Mouse (Mus musculus) lung, embryonic 15.5 days (tissue): Measurements from ENCODE around the gene Tbx3. TPM values are rescaled to one million over a fixed set of nuclear protein-coding genes. Genes with fewer than 3 reads are reported as not detected.

Experiments used
- ATAC-seq: fragments of 200-750 bp; cut with Nextera tagmentation; 2 replicates; pipeline ENCODE4 v1.8.0; 2017; ENCODE audit warnings: moderate number of reproducible peaks, borderline replicate concordance; ENCODE audit not compliant: low FRiP score, low TSS enrichment; ENCODE audit errors: extremely low read depth
- H3K27ac ChIP-seq: fragments of 300-500 bp; sonication (generic); 2 replicates; pipeline ENCODE4 v1.5.1; 2015; ENCODE audit warnings: moderate library complexity, mild to moderate bottlenecking, inconsistent platforms
- H3K27me3 ChIP-seq: fragments of 300-500 bp; sonication (generic); 2 replicates; pipeline ENCODE4 v1.6.1; 2015; ENCODE audit warnings: inconsistent platforms
- H3K36me3 ChIP-seq: fragments of 300-500 bp; sonication (generic); 2 replicates; pipeline ENCODE4 v1.6.1; 2015; ENCODE audit warnings: inconsistent platforms
- H3K4me1 ChIP-seq: fragments of 300-500 bp; sonication (generic); 2 replicates; pipeline ENCODE4 v1.6.1; 2015; ENCODE audit warnings: inconsistent platforms
- H3K4me2 ChIP-seq: fragments of 300-500 bp; sonication (generic); 2 replicates; pipeline ENCODE4 v1.6.1; 2015; ENCODE audit warnings: inconsistent platforms, mild to moderate bottlenecking, moderate library complexity
- H3K4me3 ChIP-seq: fragments of 300-500 bp; sonication (generic); 2 replicates; pipeline ENCODE4 v1.5.1; 2015; ENCODE audit warnings: mild to moderate bottlenecking, inconsistent platforms
- H3K9ac ChIP-seq: fragments of 300-500 bp; sonication (generic); 2 replicates; pipeline ENCODE4 v1.6.1; 2015; ENCODE audit warnings: inconsistent platforms
- H3K9me3 ChIP-seq: fragments of 300-500 bp; sonication (generic); 2 replicates; pipeline ENCODE4 v1.6.1; 2016; ENCODE audit warnings: inconsistent platforms
- WGBS: fragments of 180-500 bp; shearing (Covaris S2); methylation state at CpG from one replicate; pipeline ENCODE4 v1.1.7; 2015; 5-methylcytosine and 5-hydroxymethylcytosine counted together
- polyA plus RNA-seq: library from polyadenylated mRNA; unstranded; fragments of >200 nt; fragmentation: Nextera tagmentation; extraction: Ambion mirVana; gene quantifications from 2 replicates; pipeline ENCODE4 v1.2.1, GENCODE M21; 2015

Tbx3 gene
- polyA plus RNA-seq, 1 experiment from 2014 or later = 63.9 TPM

GRCm38 (mm10) chr5:119641714-119642113, 28.8 kb upstream of the Tbx3 start:
- Histone ChIP-seq H3K36me3 (no peaks in the 10 kb centered on the region), H3K9ac (no peak overlapping the region), H3K9me3 (no peaks in the 10 kb centered on the region), H3K4me1 (peaks cover 18% of the 10 kb centered on the region), H3K27me3 (peaks cover 3% of the 10 kb centered on the region; the same call in 1 of the 2 replicates), H3K27ac (no peak overlapping the region), H3K4me2 (no peak overlapping the region), H3K4me3 (no peak overlapping the region)
- no peak for ATAC-seq
- WGBS = 24% methylated on average over 3 of the region's 3 CpGs

- peaks cover 3% of the 10 kb centered on the region for H3K27me3 ChIP-seq
- H3K4me3 ChIP-seq = no peak overlapping the region
- no peaks in the 10 kb centered on the region for H3K9me3 ChIP-seq
- ATAC-seq = no peak
- H3K4me2 ChIP-seq = no peak overlapping the region
- H3K4me1 ChIP-seq = peaks cover 23% of the 10 kb centered on the region
- no peaks in the 10 kb centered on the region for H3K36me3 ChIP-seq
- no peak overlapping the region for H3K9ac ChIP-seq
- WGBS = 50% methylated on average over 2 of the region's 2 CpGs
- H3K27ac ChIP-seq = no peak overlapping the region
Observed at GRCm38 (mm10) chr5:119646965-119647364, 23.5 kb upstream of the Tbx3 start.

GRCm38 (mm10) chr5:119651135-119651965, 19.1 kb upstream of the Tbx3 start:
- Histone ChIP-seq H3K27ac (peak overlapping the region; percentile 33; the same call in 1 of the 2 replicates), H3K4me3 (no peak overlapping the region), H3K36me3 (no peaks in the 10 kb centered on the region), H3K9ac (no peak overlapping the region), H3K4me2 (peak overlapping the region; percentile 10; the same call in 1 of the 2 replicates), H3K4me1 (peaks cover 12% of the 10 kb centered on the region), H3K27me3 (peaks cover 18% of the 10 kb centered on the region), H3K9me3 (no peaks in the 10 kb centered on the region)
- WGBS = 22% methylated on average over 13 of the region's 13 CpGs
- ATAC-seq = peak; percentile 64

- H3K4me1 ChIP-seq = peaks cover 19% of the 10 kb centered on the region
- H3K9me3 ChIP-seq = no peaks in the 10 kb centered on the region
- peak; percentile 24; the same call in 1 of the 2 replicates for ATAC-seq
- no peak overlapping the region for H3K9ac ChIP-seq
- no peak overlapping the region for H3K4me3 ChIP-seq
- H3K36me3 ChIP-seq = no peaks in the 10 kb centered on the region
- H3K4me2 ChIP-seq = peak overlapping the region; percentile 31
- 39% methylated on average over 7 of the region's 7 CpGs for WGBS
- H3K27me3 ChIP-seq = peaks cover 67% of the 10 kb centered on the region
- no peak overlapping the region for H3K27ac ChIP-seq
Observed at GRCm38 (mm10) chr5:119656354-119656753, 14.1 kb upstream of the Tbx3 start.

GRCm38 (mm10) chr5:119656856-119657255, 13.6 kb upstream of the Tbx3 start:
- 20% methylated on average over 21 of the region's 21 CpGs for WGBS
- H3K36me3 ChIP-seq = no peaks in the 10 kb centered on the region
- no peak overlapping the region for H3K9ac ChIP-seq
- H3K27ac ChIP-seq = no peak overlapping the region
- ATAC-seq = no peak
- H3K4me3 ChIP-seq = no peak overlapping the region
- peaks cover 14% of the 10 kb centered on the region for H3K4me1 ChIP-seq
- H3K9me3 ChIP-seq = no peaks in the 10 kb centered on the region
- H3K27me3 ChIP-seq = peaks cover 71% of the 10 kb centered on the region
- H3K4me2 ChIP-seq = peak overlapping the region; percentile 31

GRCm38 (mm10) chr5:119657362-119657761, 13.1 kb upstream of the Tbx3 start:
- Histone ChIP-seq H3K36me3 (no peaks in the 10 kb centered on the region), H3K4me2 (no peak overlapping the region), H3K27me3 (peaks cover 75% of the 10 kb centered on the region), H3K9me3 (no peaks in the 10 kb centered on the region), H3K4me3 (no peak overlapping the region), H3K27ac (no peak overlapping the region), H3K9ac (no peak overlapping the region), H3K4me1 (peaks cover 14% of the 10 kb centered on the region)
- WGBS = 35% methylated on average over 6 of the region's 6 CpGs
- ATAC-seq = no peak

- Histone ChIP-seq H3K9me3 (no peaks in the 10 kb centered on the region), H3K9ac (no peak overlapping the region), H3K4me1 (peaks cover 14% of the 10 kb centered on the region), H3K4me2 (no peak overlapping the region), H3K27ac (no peak overlapping the region), H3K4me3 (no peak overlapping the region), H3K36me3 (no peaks in the 10 kb centered on the region), H3K27me3 (peaks cover 79% of the 10 kb centered on the region)
- 30% methylated on average over 6 of the region's 6 CpGs for WGBS
- ATAC-seq = no peak
Observed at GRCm38 (mm10) chr5:119657804-119658203, 12.7 kb upstream of the Tbx3 start.

GRCm38 (mm10) chr5:119658396-119658795, 12.1 kb upstream of the Tbx3 start:
- peaks cover 14% of the 10 kb centered on the region for H3K4me1 ChIP-seq
- WGBS = 26% methylated on average over 5 of the region's 5 CpGs
- H3K27me3 ChIP-seq = peaks cover 82% of the 10 kb centered on the region
- H3K27ac ChIP-seq = no peak overlapping the region
- ATAC-seq = no peak
- no peaks in the 10 kb centered on the region for H3K36me3 ChIP-seq
- no peak overlapping the region for H3K4me2 ChIP-seq
- H3K4me3 ChIP-seq = no peak overlapping the region
- no peak overlapping the region for H3K9ac ChIP-seq
- no peaks in the 10 kb centered on the region for H3K9me3 ChIP-seq

GRCm38 (mm10) chr5:119659041-119659440, 11.4 kb upstream of the Tbx3 start:
- WGBS = 26% methylated on average over 3 of the region's 3 CpGs
- ATAC-seq = no peak
- Histone ChIP-seq H3K4me1 (peaks cover 14% of the 10 kb centered on the region), H3K4me3 (no peak overlapping the region), H3K36me3 (no peaks in the 10 kb centered on the region), H3K9me3 (no peaks in the 10 kb centered on the region), H3K9ac (no peak overlapping the region), H3K27ac (no peak overlapping the region), H3K4me2 (no peak overlapping the region), H3K27me3 (peaks cover 84% of the 10 kb centered on the region)

- 23% methylated on average over 25 of the region's 25 CpGs for WGBS
- H3K4me2 ChIP-seq = no peak overlapping the region
- ATAC-seq = no peak
- no peak overlapping the region for H3K27ac ChIP-seq
- H3K27me3 ChIP-seq = peaks cover 89% of the 10 kb centered on the region
- H3K36me3 ChIP-seq = no peaks in the 10 kb centered on the region
- H3K9ac ChIP-seq = no peak overlapping the region
- no peak overlapping the region for H3K4me3 ChIP-seq
- H3K9me3 ChIP-seq = no peaks in the 10 kb centered on the region
- peaks cover 14% of the 10 kb centered on the region for H3K4me1 ChIP-seq
Observed at GRCm38 (mm10) chr5:119660526-119661410, 9.7 kb upstream of the Tbx3 start.

- H3K9ac ChIP-seq = no peak overlapping the region
- no peaks in the 10 kb centered on the region for H3K9me3 ChIP-seq
- no peak overlapping the region for H3K4me2 ChIP-seq
- 27% methylated on average over 11 of the region's 11 CpGs for WGBS
- no peaks in the 10 kb centered on the region for H3K36me3 ChIP-seq
- H3K4me1 ChIP-seq = peaks cover 12% of the 10 kb centered on the region
- H3K27me3 ChIP-seq = peaks cover 89% of the 10 kb centered on the region
- no peak for ATAC-seq
- no peak overlapping the region for H3K4me3 ChIP-seq
- H3K27ac ChIP-seq = no peak overlapping the region
Observed at GRCm38 (mm10) chr5:119661474-119661873, 9.0 kb upstream of the Tbx3 start.

GRCm38 (mm10) chr5:119662326-119662725, 8.1 kb upstream of the Tbx3 start:
- Histone ChIP-seq H3K27me3 (peaks cover 89% of the 10 kb centered on the region), H3K9ac (no peak overlapping the region), H3K27ac (no peak overlapping the region), H3K4me2 (no peak overlapping the region), H3K4me3 (no peak overlapping the region), H3K4me1 (peaks cover 15% of the 10 kb centered on the region; the same call in 1 of the 2 replicates), H3K36me3 (no peaks in the 10 kb centered on the region), H3K9me3 (no peaks in the 10 kb centered on the region)
- WGBS = 33% methylated on average over 13 of the region's 13 CpGs
- no peak for ATAC-seq
